ENCODE assay signal across 39 mouse cellular contexts in genomic region chr5:88372563-88372962, GRCm38 (mm10). TPM values are rescaled to one million over a fixed set of nuclear protein-coding genes. Genes with fewer than 3 reads are reported as not detected.
"Had no signal": no experiment of that assay in that cellular context is flagged by ENCODE, and none has a peak within 500 bp of the region (broad histone marks: within the 10 kb centered on the region; RNA-seq: fewer than 3 reads in every experiment).

No protein-coding gene starts in this region.

- H3K4me2 ChIP-seq: embryonic facial prominence, embryonic 12.5 days; embryonic facial prominence, embryonic 13.5 days; embryonic facial prominence, embryonic 15.5 days; forebrain, embryonic 12.5 days; forebrain, embryonic 13.5 days; forebrain, embryonic 15.5 days had no signal

- H3K27ac ChIP-seq: embryonic facial prominence, embryonic 10.5 days; embryonic facial prominence, embryonic 12.5 days; embryonic facial prominence, embryonic 13.5 days; embryonic facial prominence, embryonic 15.5 days; forebrain, embryonic 10.5 days; forebrain, embryonic 12.5 days; forebrain, embryonic 13.5 days; forebrain, embryonic 15.5 days; gastrocnemius, adult 2 months; heart, adult 2 months had no signal

- H3K9me3 ChIP-seq: embryonic facial prominence, embryonic 10.5 days; embryonic facial prominence, embryonic 12.5 days; embryonic facial prominence, embryonic 13.5 days; embryonic facial prominence, embryonic 15.5 days; forebrain, embryonic 10.5 days; forebrain, embryonic 12.5 days; forebrain, embryonic 13.5 days; forebrain, embryonic 15.5 days had no signal

- H3K4me3 ChIP-seq: embryonic facial prominence, embryonic 10.5 days; embryonic facial prominence, embryonic 12.5 days; embryonic facial prominence, embryonic 13.5 days; embryonic facial prominence, embryonic 15.5 days; erythroblast, embryonic 14.5 days; forebrain, embryonic 10.5 days; forebrain, embryonic 12.5 days; forebrain, embryonic 13.5 days; forebrain, embryonic 15.5 days; gastrocnemius, adult 2 months; heart, adult 2 months had no signal

- DNase-seq: cerebellum, adult 8-10 months; cerebellum, adult 9-10 months; cerebellum, adult 9-11 months; cerebellum, postnatal 10 days; cerebellum, postnatal 14 days; cerebellum, postnatal 25 days; cerebellum, postnatal 36 days; embryo, embryonic 11 days; forebrain, postnatal 0 days; gastrocnemius, adult 2 months; gastrocnemius, postnatal 10 days; gastrocnemius, postnatal 14 days; gastrocnemius, postnatal 25 days; gastrocnemius, postnatal 36 days; heart, adult 18-20 months; heart, adult 2 months had no signal

- ATAC-seq: forebrain, embryonic 13.5 days; forebrain, embryonic 14.5 days; forebrain, embryonic 15.5 days; forebrain, embryonic 16.5 days; forebrain, postnatal 0 days had no signal

- H3K4me1 ChIP-seq: embryonic facial prominence, embryonic 10.5 days; embryonic facial prominence, embryonic 12.5 days; embryonic facial prominence, embryonic 13.5 days; embryonic facial prominence, embryonic 15.5 days; forebrain, embryonic 10.5 days; forebrain, embryonic 12.5 days; forebrain, embryonic 13.5 days; forebrain, embryonic 15.5 days had no signal

- H3K9ac ChIP-seq: embryonic facial prominence, embryonic 12.5 days; embryonic facial prominence, embryonic 13.5 days; embryonic facial prominence, embryonic 15.5 days; forebrain, embryonic 12.5 days; forebrain, embryonic 13.5 days; forebrain, embryonic 15.5 days; forebrain, postnatal 0 days had no signal

- H3K27me3 ChIP-seq: embryonic facial prominence, embryonic 12.5 days; embryonic facial prominence, embryonic 13.5 days; embryonic facial prominence, embryonic 15.5 days; forebrain, embryonic 12.5 days; forebrain, embryonic 13.5 days; forebrain, embryonic 15.5 days had no signal

- H3K36me3 ChIP-seq: embryonic facial prominence, embryonic 10.5 days; embryonic facial prominence, embryonic 12.5 days; embryonic facial prominence, embryonic 13.5 days; embryonic facial prominence, embryonic 15.5 days; forebrain, embryonic 10.5 days; forebrain, embryonic 12.5 days; forebrain, embryonic 15.5 days had no signal

RNA-seq across cellular contexts. Expression of gene Amtn, which starts 3.3 kb away (rescaled TPM):
- total RNA-seq: common myeloid progenitor, adult 5-6 weeks; forebrain, postnatal 0 days; gastrocnemius, adult 18-20 months; gastrocnemius, adult 2 months; gastrocnemius, adult 8-10 months; gastrocnemius, postnatal 14 days; gastrocnemius, postnatal 25 days; gastrocnemius, postnatal 36 days; granulocyte monocyte progenitor cell, adult 5-6 weeks; heart, adult 18-20 months; heart, adult 2 months had no signal
- polyA plus RNA-seq: cortical plate, adult 2 months; embryonic facial prominence, embryonic 10.5 days; embryonic facial prominence, embryonic 11.5 days; embryonic facial prominence, embryonic 12.5 days; embryonic facial prominence, embryonic 13.5 days; embryonic facial prominence, embryonic 14.5 days; embryonic facial prominence, embryonic 15.5 days; erythroblast, embryonic 14.5 days; forebrain, embryonic 10.5 days; forebrain, embryonic 11.5 days; forebrain, embryonic 12.5 days; forebrain, embryonic 13.5 days; forebrain, embryonic 14.5 days; forebrain, embryonic 15.5 days; forebrain, embryonic 16.5 days; forebrain, postnatal 0 days; frontal cortex, adult 2 months; gonadal fat pad, adult 2 months had no signal

RNA-seq across cellular contexts. Expression of gene Prol1, which starts 55.5 kb away (rescaled TPM):
- total RNA-seq: common myeloid progenitor, adult 5-6 weeks; forebrain, postnatal 0 days; gastrocnemius, adult 18-20 months; gastrocnemius, adult 2 months; gastrocnemius, adult 8-10 months; gastrocnemius, postnatal 10 days; gastrocnemius, postnatal 14 days; gastrocnemius, postnatal 25 days; gastrocnemius, postnatal 36 days; gastrocnemius, postnatal 4 days; granulocyte monocyte progenitor cell, adult 5-6 weeks; heart, adult 18-20 months; heart, adult 2 months; heart, adult 8-10 months had no signal
- polyA plus RNA-seq: cortical plate, adult 2 months; embryonic facial prominence, embryonic 10.5 days; embryonic facial prominence, embryonic 11.5 days; embryonic facial prominence, embryonic 12.5 days; embryonic facial prominence, embryonic 13.5 days; embryonic facial prominence, embryonic 14.5 days; embryonic facial prominence, embryonic 15.5 days; erythroblast, embryonic 14.5 days; forebrain, embryonic 10.5 days; forebrain, embryonic 11.5 days; forebrain, embryonic 12.5 days; forebrain, embryonic 13.5 days; forebrain, embryonic 14.5 days; forebrain, embryonic 15.5 days; forebrain, embryonic 16.5 days; forebrain, postnatal 0 days; frontal cortex, adult 2 months; gonadal fat pad, adult 2 months; heart, adult 2 months had no signal
